Mouse (Mus musculus): ENCODE measurements at regions not wholly inside any gene's neighbourhood (a gene's known extent, or its start where the extent isn't known, plus 50 kb on each side); places are given as distances from the start of the nearest gene placed in this dataset.

GRCm38 (mm10) chr11:63753260-63753659 is 168.8 kb downstream of the Hs3st3b1 start:
- TF ChIP-seq CTCF (IDR thresholded peaks at IDR 0.05) (no peak), EP300 (IDR thresholded peaks at IDR 0.05) (no peak)
